Mouse (Mus musculus) mature B cell (primary cell): ENCODE measurements around the gene Uxs1.

Source experiments
- in situ Hi-C: fragments of 300-500 bp; cut with MboI; formaldehyde crosslinking; loops from 2 replicates; pipeline ENCODE4 v1.14.3; 2019

The Uxs1 gene

DNA sequence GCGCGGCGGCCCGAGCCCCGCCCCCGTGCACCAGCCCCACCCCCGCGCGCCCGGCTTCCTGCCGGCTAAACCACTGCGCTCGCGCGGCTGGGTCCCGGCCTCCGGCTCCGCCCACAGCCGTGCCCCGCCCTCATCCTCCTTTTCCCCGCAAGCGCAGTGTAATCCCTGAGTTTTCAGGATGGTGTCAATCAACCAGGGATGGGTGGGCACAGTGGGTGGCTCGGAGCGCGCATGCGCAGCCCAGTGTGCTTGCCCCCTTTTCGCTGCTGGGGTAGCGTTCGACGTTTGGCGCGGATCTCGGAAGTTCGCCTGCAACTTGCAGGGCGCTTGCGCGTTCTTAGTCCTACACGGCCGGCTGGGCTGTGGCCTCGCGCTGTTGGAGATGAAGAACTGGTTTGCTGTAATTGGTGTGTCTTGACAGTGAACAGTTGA, at the start of gene Uxs1:
Gene Uxs1 (minus strand): TSS at position 38 of the 432 bp plus-strand sequence.
- in situ Hi-C loops, result no loop called here

- in situ Hi-C loops, result no loop called here
Measured at GRCm38 (mm10) chr1:43877233-43877632, 49.6 kb upstream of the Uxs1 start.

- in situ Hi-C loops, result no loop called here
Measured at GRCm38 (mm10) chr1:43871116-43871515, 43.5 kb upstream of the Uxs1 start.

DNA sequence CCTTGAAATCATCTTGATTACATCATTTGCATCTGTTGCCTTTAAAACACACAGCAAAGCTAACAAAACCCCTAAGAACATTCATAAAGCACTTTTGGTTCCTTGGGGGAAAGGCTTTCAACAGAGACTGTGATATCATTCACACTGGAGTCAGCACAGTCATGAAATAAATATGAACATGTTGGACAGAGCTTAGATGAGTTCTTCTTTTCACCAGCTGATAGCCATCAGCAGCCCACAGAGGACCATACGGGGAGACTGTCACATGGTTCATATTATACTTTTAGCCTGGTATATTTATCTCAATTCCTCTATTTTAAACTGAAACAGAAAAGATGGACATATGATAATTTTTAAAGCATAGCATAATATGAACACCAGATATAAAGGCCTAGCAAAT, 40.9 kb upstream of the Uxs1 start:
- in situ Hi-C loops, result no loop called here

- in situ Hi-C loops, result no loop called here
Measured at GRCm38 (mm10) chr1:43864758-43865157, 37.2 kb upstream of the Uxs1 start.

DNA sequence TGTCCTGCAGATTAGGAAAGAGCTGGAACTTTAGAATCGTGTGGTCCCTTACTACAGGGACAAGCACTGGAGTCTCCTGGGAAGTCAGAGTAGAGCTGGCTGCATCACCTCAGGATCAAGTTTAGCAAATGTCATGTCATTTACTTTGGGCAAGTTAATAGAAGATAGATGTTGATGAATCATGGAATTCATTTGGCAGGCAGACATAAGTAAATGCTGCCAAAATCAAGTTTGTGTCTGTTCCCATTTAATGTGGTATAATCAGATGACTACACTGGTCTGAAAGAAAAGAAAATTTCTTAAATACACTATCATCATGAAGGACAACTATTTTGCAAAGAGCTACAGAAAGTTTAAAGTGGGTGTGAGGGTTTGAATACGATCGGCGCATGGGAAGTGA, 35.0 kb upstream of the Uxs1 start:
- in situ Hi-C loops, result no loop called here

DNA sequence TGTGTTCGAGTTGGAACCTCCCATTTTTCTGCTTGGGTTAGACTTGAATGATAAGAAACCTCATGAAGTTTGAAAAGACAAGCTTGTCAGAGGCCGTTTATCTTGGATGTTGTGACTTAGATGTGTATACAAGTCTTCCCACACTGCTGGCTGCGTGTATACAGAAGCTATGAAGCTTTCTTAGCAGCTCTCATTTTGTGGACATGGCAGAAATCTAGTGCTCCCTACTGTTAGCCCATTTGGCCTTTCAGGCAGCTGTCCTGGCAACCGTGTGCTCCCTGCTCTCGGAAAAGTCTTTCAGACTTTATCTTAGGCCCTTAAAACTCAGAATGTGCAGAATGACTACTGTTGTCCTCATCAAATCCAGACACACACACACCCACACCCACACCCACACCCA, 31.4 kb upstream of the Uxs1 start:
- in situ Hi-C loops, result no loop called here

DNA sequence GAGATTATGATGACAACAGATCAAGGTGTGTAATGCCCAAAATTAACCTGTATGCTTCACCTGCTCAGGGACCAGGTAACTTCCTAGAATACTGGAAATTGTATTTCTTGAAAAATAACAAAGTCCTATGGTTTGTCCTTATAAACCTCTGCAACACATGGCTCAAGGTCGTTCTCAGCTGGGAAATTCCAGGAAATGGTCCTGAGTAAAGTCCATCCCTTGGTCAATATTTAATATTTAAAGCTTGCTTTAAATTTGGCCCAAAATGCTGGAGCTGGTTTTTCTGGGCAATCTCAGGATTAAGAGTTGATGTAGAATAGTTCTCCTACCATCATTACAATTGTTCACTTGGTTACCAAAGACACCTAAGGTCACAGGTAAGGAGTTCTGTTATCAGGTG, 30.1 kb upstream of the Uxs1 start:
- in situ Hi-C loops, result no loop called here

- in situ Hi-C loops, result no loop called here
Measured at GRCm38 (mm10) chr1:43855591-43855990, 28.0 kb upstream of the Uxs1 start.

- in situ Hi-C loops, result no loop called here
Measured at GRCm38 (mm10) chr1:43843398-43843797, 15.8 kb upstream of the Uxs1 start.

DNA sequence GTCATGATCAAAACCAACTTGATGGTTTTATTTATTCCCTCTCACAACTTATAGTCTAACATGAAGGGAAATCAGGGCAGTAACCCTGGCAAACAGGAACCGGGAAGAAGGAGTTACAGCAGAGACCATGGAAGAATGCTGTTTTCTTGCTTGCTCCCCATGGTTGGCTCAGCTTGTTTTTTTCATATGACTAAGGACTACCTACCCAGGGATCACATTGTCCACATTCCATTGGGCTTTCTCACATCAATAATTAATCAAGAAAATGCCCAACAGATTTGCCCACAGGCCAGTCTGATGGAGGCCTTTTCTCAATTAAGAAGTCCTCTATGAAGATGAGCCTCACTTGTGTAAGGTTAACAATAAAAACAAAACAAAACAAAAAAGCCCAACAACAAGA, 9.6 kb upstream of the Uxs1 start:
- in situ Hi-C loops, result no loop called here

DNA sequence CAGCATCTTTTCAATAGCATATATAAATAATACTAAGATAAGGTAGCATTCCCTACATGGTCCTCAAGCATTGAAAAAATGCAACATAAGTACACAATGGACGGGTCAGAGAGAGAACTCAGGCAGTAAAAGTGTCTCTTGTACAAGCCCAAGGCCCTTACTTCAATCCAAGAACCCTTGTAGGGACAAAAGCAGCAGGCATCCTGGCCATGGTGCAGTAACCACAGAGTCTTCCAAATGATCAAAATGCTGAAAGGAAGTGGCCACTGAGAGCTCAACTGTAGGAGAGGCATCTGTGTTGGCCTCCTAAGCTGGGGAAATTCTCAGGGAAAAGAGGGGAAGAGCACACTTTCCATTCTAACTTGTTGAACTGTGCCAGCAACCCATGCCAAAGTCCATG, 2.5 kb upstream of the Uxs1 start:
- in situ Hi-C loops, result no loop called here

- in situ Hi-C loops, result no loop called here
Measured at GRCm38 (mm10) chr1:43827002-43827762, 418 bp downstream of the Uxs1 start.

GRCm38 (mm10) chr1:43826628-43827001, 985 bp downstream of the Uxs1 start:
- in situ Hi-C loops, result no loop called here

- in situ Hi-C loops, result no loop called here
Measured at GRCm38 (mm10) chr1:43823406-43823805, 4.2 kb downstream of the Uxs1 start.

- in situ Hi-C loops, result no loop called here
Measured at GRCm38 (mm10) chr1:43822586-43822985, 5.0 kb downstream of the Uxs1 start.

DNA sequence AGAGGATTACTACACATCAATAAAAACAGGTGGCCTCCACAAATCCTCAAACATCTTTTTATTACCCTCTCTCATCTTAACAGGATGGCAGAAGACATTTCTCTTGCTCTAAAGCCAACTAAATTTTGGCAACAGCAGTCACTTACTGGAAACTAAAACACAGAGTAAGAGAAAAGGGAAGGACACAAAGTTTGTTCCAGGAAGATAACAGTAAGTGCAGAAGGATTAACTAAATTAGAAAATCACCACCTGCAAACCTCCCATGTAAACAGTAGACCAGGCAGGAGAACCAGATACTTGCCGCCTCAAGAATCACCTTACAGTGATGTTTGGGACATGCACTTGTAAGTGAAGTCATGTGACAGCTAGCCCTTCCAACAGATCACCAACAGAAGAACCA, 5.8 kb downstream of the Uxs1 start:
- in situ Hi-C loops, result no loop called here

GRCm38 (mm10) chr1:43820571-43820970, 7.0 kb downstream of the Uxs1 start:
- in situ Hi-C loops, result no loop called here

DNA sequence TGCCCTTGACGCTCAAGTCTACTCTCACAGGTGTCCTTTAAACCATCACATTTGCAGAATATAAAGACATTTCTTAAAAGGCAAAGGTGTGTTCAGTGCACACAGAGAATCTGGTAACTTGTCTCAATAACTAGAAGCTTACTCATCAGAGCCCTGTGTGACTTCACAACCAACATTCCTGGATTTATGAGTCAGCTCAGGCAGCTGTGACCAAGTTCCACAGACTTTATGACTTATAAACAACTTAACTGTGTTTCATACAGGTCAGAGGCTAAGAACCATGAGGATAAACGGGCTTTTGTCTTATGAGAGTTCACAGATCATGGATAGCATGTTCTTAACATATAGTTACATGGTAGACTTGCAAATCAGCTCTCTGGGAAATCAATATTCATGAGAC, 8.5 kb downstream of the Uxs1 start:
- in situ Hi-C loops, result no loop called here

DNA sequence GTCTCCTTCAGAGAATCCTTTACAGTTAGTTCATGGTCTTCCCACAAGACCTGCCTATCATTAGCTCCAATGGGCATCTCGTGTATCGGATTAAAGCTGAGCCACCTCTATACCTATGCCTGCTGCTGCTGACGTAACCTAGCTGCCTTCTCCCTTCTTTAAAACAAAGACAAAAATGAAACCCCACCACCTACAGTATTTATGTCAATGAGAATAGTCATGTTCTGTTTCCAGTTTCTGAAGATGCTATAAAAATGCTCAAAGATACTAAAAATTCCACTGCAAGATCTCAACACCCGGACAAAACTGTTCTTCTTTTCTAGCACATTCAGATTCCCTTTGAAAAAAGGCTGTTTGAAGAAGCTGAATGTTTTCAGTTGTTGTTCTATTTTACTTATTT, 9.2 kb downstream of the Uxs1 start:
- in situ Hi-C loops, result no loop called here

DNA sequence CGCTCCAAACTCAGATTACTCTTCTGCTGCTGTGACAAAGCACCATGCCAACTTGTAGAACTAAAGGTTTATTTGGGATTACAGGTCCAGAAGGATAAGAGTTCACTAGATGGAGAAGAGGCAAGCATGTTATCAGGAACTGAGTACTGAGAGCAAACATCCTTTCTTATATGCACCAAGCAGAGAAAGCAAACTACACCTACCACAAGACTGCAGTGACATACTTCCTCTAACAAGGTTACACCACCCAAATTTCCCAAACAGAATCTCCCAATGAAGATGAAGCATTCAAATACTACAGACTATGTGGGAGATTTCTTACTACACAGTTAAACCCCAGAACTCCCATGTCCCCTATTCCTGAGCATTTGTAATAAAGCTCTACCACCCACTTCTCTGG, 15.8 kb downstream of the Uxs1 start:
- in situ Hi-C loops, result no loop called here

GRCm38 (mm10) chr1:43811055-43811454, 16.5 kb downstream of the Uxs1 start:
- in situ Hi-C loops, result no loop called here

DNA sequence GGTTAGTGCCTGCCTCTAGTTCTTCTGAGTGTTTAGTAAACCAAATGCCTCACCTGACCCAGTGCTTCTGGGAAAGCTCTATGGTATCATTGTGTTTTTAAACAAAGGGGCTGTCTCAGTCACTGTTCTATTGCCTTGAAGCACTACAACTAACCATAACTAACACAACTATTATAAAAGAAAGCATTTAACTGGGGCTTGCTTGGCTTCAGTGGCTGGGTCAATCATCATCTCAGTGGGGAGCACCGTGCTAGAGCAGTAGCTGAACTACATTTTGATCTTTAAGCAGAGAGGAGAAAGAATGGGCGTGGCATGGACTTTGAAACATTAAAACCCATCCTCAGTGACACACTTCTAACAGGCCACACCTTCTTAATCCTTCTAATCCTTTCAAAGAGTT, 18.2 kb downstream of the Uxs1 start:
- in situ Hi-C loops, result no loop called here

GRCm38 (mm10) chr1:43803906-43804474, 23.6 kb downstream of the Uxs1 start:
- in situ Hi-C loops, result no loop called here
